Mouse (Mus musculus): ENCODE results near the gene Gadd45g.

- TF ChIP-seq POLR2A (IDR thresholded peaks at IDR 0.05; ENCODE audit: borderline replicate concordance, extremely low read depth, insufficient read depth, insufficient read length, poor library complexity, severe bottlenecking): no peak
- no peak for TF ChIP-seq CTCF (IDR thresholded peaks at IDR 0.05; ENCODE audit: borderline replicate concordance, extremely low read depth, insufficient read depth, insufficient read length)
These were observed 3.2 kb upstream of the Gadd45g start for GRCm38 (mm10) chr13:51843298-51843697.

Data from brain, embryonic 14.5 days (tissue).